Comparison of ENCODE assay signal across 15 mouse cellular contexts in the genomic region with DNA sequence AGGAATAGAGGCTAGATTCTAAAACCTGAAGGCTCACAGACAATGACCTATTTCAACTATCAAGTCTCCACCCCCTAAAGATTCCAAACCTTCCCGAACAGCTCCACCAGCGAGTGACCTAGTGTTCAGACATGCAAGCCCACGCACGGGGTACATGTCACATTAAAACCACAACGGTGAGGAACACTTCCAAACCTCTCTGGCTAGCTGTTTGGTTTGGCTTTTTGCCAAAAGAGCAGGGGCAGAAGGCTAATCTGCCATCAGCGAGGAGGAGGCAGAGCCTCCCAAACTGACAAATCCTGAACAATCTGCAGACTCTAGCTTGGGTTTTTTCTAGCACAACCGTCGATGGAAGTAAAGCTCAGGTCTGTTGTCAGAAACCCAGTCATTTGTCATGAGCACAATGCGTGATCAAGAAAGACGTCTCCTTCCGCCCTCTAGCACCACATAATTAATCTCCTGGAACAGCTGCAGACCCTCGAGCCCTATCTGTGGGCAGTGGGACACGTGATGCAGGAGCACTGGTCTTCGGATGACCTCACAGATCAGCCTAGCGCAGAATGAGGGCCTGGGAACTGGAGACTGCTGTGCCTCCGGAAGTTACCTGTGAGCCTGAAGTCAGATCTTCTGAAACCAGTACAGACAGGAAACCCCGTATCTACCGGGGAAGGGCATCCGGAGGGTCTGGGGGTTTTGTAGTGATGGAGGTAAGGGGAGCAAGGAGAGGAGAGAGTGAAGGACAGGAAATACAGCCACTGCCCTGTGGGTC.
DNase-seq lines count a peak whose midpoint lies in the region; ATAC-seq and TF ChIP-seq lines count a peak whose summit lies in the region.
"Had no signal": no experiment of that assay in that cellular context is flagged by ENCODE, and none has a peak within 500 bp of the region (broad histone marks: within the 10 kb centered on the region; RNA-seq: fewer than 3 reads in every experiment).

No protein-coding gene starts in this region.

- H3K27ac ChIP-seq in liver, adult 2 months (replicated peaks; ENCODE audit: insufficient read depth, low read depth, low read length), result no peak overlapping the region
- no peak overlapping the region for H3K27ac ChIP-seq in liver, embryonic 11.5 days (ENCODE audit: low read depth, low read length)
- H3K27ac ChIP-seq: embryonic facial prominence, embryonic 13.5 days; forebrain, embryonic 13.5 days; midbrain, embryonic 13.5 days had no signal

- WGBS in liver, adult 2 months, result 63% methylated on average over 19 of the region's 19 CpGs
- 58% methylated on average over 19 of the region's 19 CpGs for WGBS in liver, embryonic 11.5 days

- peaks cover 1% of the 10 kb centered on the region; the same call in 1 of the 2 replicates for H3K9me3 ChIP-seq in liver, embryonic 11.5 days (ENCODE audit: control insufficient read depth, low read length)

- H3K4me2 ChIP-seq in liver, embryonic 11.5 days, result no peak overlapping the region
- H3K4me2 ChIP-seq: embryonic facial prominence, embryonic 13.5 days; forebrain, embryonic 13.5 days; midbrain, embryonic 13.5 days had no signal

- H3K9ac ChIP-seq in liver, adult 2 months (ENCODE audit: low read depth, low read length), result no peak overlapping the region
- no peak overlapping the region for H3K9ac ChIP-seq in liver, embryonic 11.5 days (ENCODE audit: low read depth, low read length)
- H3K9ac ChIP-seq: embryonic facial prominence, embryonic 13.5 days; forebrain, embryonic 13.5 days; midbrain, embryonic 13.5 days had no signal

- no peak for TF ChIP-seq POLR2A in liver, adult 2 months (IDR thresholded peaks at IDR 0.05; ENCODE audit: extremely low read depth, insufficient read depth, low read length)

- no peak overlapping the region for H3K4me3 ChIP-seq in liver, adult 2 months (ENCODE audit: insufficient read depth, low read depth, low read length)
- H3K4me3 ChIP-seq in liver, embryonic 11.5 days (ENCODE audit: low read depth, low read length), result no peak overlapping the region
- H3K4me3 ChIP-seq: embryonic facial prominence, embryonic 13.5 days; forebrain, embryonic 13.5 days; midbrain, embryonic 13.5 days had no signal

- H3K4me1 ChIP-seq in liver, adult 2 months (ENCODE audit: control insufficient read depth, insufficient read depth, low read length), result no peaks in the 10 kb centered on the region
- no peaks in the 10 kb centered on the region for H3K4me1 ChIP-seq in liver, embryonic 11.5 days (replicated peaks; ENCODE audit: control insufficient read depth, insufficient read depth, low read length)
- H3K4me1 ChIP-seq: embryonic facial prominence, embryonic 13.5 days; forebrain, embryonic 13.5 days had no signal

- H3K36me3 ChIP-seq in liver, adult 2 months (ENCODE audit: control insufficient read depth, insufficient read depth, low read length), result no peaks in the 10 kb centered on the region
- no peaks in the 10 kb centered on the region for H3K36me3 ChIP-seq in liver, embryonic 11.5 days (ENCODE audit: control insufficient read depth, insufficient read depth, low read length)
- H3K36me3 ChIP-seq: embryonic facial prominence, embryonic 13.5 days; midbrain, embryonic 13.5 days had no signal

- TF ChIP-seq CTCF in liver, adult 2 months (IDR thresholded peaks at IDR 0.05; ENCODE audit: low read depth, low read length), result no peak

- H3K27me3 ChIP-seq in liver, adult 2 months (ENCODE audit: control insufficient read depth, insufficient read depth, low read length), result no peaks in the 10 kb centered on the region
- no peaks in the 10 kb centered on the region for H3K27me3 ChIP-seq in liver, embryonic 11.5 days (replicated peaks; ENCODE audit: control insufficient read depth, insufficient read depth, low read length)
- H3K27me3 ChIP-seq: embryonic facial prominence, embryonic 13.5 days; forebrain, embryonic 13.5 days; midbrain, embryonic 13.5 days had no signal

- no peaks in the 10 kb centered on the region for H3K79me2 ChIP-seq in liver, adult 2 months (ENCODE audit: control insufficient read depth, insufficient read depth, low read length)

- no peak for ATAC-seq in liver, embryonic 11.5 days (replicated peaks; ENCODE audit: low FRiP score)
- ATAC-seq in granulocyte monocyte progenitor cell, adult 5-6 weeks (replicated peaks; ENCODE audit: poor library complexity, severe bottlenecking), result peak; percentile 23
- ATAC-seq: forebrain, embryonic 13.5 days; intestine, postnatal 0 days; midbrain, embryonic 13.5 days had no signal

- peak; percentile 23 for DNase-seq in embryo, embryonic 10.5 days (ENCODE audit: low spot score)
- DNase-seq in embryo, embryonic 9.5 days (ENCODE audit: extremely low spot score), result no peak
- DNase-seq in liver, adult 2 months (ENCODE audit: extremely low read depth, low read depth, low spot score), result peak; percentile 13
- DNase-seq in liver, embryonic 11.5 days (ENCODE audit: low spot score), result no peak
- peak; percentile 33 for DNase-seq in thymus, postnatal 25 days
- DNase-seq in cerebellum, adult 8-10 months, result no peak
- DNase-seq in layer of hippocampus, postnatal 36 days, result no peak
- DNase-seq: adrenal gland, adult 8-10 months; gastrocnemius, postnatal 14 days; lung, adult 2 months had no signal

Comparison
In these comparisons a context has a peak if more than half of its experiments do, and no peak if none do; other contexts are left out.
1. DNase-seq: peak in embryo, embryonic 10.5 days (single experiment), liver, adult 2 months (single experiment) and thymus, postnatal 25 days (single experiment); none in embryo, embryonic 9.5 days (single experiment), liver, embryonic 11.5 days (single experiment), cerebellum, adult 8-10 months (single experiment) and layer of hippocampus, postnatal 36 days (0 of 2).